Mouse (Mus musculus) testis, adult 2 months (tissue): ENCODE measurements at regions not wholly inside any gene's neighbourhood (a gene's known extent, or its start where the extent isn't known, plus 50 kb on each side); places are given as distances from the start of the nearest gene placed in this dataset.

Experiments used
- CTCF ChIP-seq: fragments of 200-500 bp; IDR thresholded peaks from 2 replicates; pipeline ENCODE4 v1.5.1; 2012; ENCODE audit warnings: low read depth, mild to moderate bottlenecking, inconsistent platforms, low read length, moderate library complexity; ENCODE audit not compliant: control insufficient read depth, insufficient read depth, insufficient replicate concordance
- POLR2A ChIP-seq: fragments of 200-500 bp; IDR thresholded peaks from 2 replicates; pipeline ENCODE4 v1.6.1; 2012; ENCODE audit warnings: low read depth, mild to moderate bottlenecking, inconsistent platforms, low read length, moderate library complexity; ENCODE audit not compliant: control insufficient read depth

DNA sequence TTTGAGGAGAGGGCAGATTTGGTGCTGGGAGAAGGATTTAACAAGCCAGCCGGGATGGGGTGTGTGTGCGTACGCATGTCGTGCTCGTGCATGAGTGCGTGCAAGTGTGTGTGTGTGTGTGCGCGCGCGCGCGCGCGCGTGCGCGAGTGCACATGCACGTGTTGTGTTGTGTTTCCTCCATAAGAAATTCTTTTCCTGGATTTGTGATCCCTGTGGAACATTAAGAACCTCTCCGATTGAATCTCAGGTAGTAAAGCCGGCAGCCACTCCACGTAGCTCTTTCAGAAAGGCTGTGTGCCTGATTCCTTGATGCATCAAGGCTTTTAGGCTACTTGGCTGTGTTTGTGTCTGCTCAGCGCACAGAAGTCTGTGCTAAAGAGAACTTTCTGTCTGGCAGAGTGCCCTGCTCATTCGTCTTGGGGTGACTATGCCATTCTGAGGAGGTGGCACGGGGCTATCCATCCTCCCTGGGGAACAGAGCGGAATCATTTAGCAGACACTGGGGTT lies 62.7 kb upstream of the Sox4 start:
- TF ChIP-seq CTCF (no peak), POLR2A (no peak)
